Mouse (Mus musculus) left cerebral cortex, adult 2 months (tissue): ENCODE data around the gene Pafah1b1. TPM values are rescaled to one million over a fixed set of nuclear protein-coding genes. Genes with fewer than 3 reads are reported as not detected.

Experiments
- DNase-seq, 2 experiments: peaks; one replicate each; pipeline ENCODE4 v3.0.0; 2021 to 2022; ENCODE audit warnings: low spot score in 2 of 2, mixed read lengths in 1 of 2; ENCODE audit errors: extremely low spot score in 1 of 2
- H3K27ac ChIP-seq: fragments of 200-600 bp; 2 replicates; pipeline ENCODE4 v1.8.1; 2022
- H3K4me3 ChIP-seq: fragments of 200-600 bp; 2 replicates; pipeline ENCODE4 v1.8.1; 2022
- CTCF ChIP-seq: fragments of 200-600 bp; IDR thresholded peaks from 2 replicates; pipeline ENCODE4 v1.8.1; 2022; ENCODE audit warnings: antibody characterized with exemption, mild to moderate bottlenecking, moderate library complexity
- intact Hi-C: fragments of 180-260 bp; cut with DNase I; formaldehyde crosslinking; loops from one replicate; pipeline ENCODE4 v1.15.1; 2025
- total RNA-seq, 2 experiments: library from RNA; stranded (reverse); gene quantifications; 2 replicates each; pipeline ENCODE4 v1.2.3; 2021

Gene Pafah1b1
- total RNA-seq, 2 experiments from 2014 or later = 372 to 402 TPM

- intact Hi-C loops = no loop called here
- DNase-seq = no peak
- no peak overlapping the region for H3K4me3 ChIP-seq
- TF ChIP-seq CTCF = no peak
- no peak overlapping the region for H3K27ac ChIP-seq
Measured at GRCm38 (mm10) chr11:74715971-74716525, 8.4 kb downstream of the Pafah1b1 start.

DNA sequence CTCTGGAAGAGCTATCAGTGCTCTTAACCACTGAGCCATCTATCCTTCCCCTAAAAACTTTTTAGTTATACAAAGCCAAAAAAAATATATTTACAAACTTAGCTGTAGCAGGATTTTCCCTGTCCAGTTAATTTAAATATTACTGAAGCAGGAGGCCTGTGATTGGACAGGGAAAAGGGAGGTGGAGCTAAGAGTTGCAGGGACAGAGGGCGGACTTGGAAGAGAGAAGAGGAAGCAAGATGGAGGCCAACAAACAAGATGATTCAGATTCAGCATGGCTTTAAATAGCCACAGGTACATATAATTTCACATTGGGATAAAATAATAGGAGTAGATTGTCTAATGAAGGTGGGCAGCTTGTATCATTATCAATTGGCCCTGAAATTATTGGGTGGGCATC is 13.8 kb downstream of the Pafah1b1 start:
- no peak overlapping the region for H3K27ac ChIP-seq
- no peak for TF ChIP-seq CTCF
- intact Hi-C loops = no loop called here
- H3K4me3 ChIP-seq = no peak overlapping the region
- DNase-seq = no peak

GRCm38 (mm10) chr11:74708781-74709180 is 15.7 kb downstream of the Pafah1b1 start:
- no peak for DNase-seq
- no peak for TF ChIP-seq CTCF
- no peak overlapping the region for H3K4me3 ChIP-seq
- H3K27ac ChIP-seq = no peak overlapping the region
- intact Hi-C loops = no loop called here

DNA sequence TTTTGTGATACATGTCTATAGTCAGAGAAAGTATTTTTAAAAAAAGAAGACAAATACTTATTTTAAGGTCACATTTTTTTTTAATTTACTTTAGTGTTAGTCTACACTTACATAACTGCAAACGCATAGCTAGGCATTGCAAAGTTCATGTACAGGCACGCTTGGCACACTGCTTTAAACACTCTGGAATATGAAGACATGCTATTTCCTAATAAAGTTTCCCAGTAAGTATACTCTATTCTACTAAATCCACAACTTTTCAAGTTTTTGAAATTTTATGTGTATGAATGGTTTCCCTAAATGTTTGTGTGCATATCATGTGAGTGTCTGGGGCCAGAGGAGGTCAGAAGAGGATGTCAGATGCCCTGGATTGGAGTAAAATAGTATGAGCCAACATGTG is 20.4 kb downstream of the Pafah1b1 start:
- no peak overlapping the region for H3K4me3 ChIP-seq
- intact Hi-C loops = no loop called here
- no peak overlapping the region for H3K27ac ChIP-seq
- no peak for TF ChIP-seq CTCF
- no peak for DNase-seq

- no peak overlapping the region for H3K27ac ChIP-seq
- TF ChIP-seq CTCF = no peak
- no peak for DNase-seq
- intact Hi-C loops = no loop called here
- H3K4me3 ChIP-seq = no peak overlapping the region
Measured at GRCm38 (mm10) chr11:74699505-74699904, 25.0 kb downstream of the Pafah1b1 start.

GRCm38 (mm10) chr11:74692151-74692550 is 32.3 kb downstream of the Pafah1b1 start:
- no peak for DNase-seq
- no peak overlapping the region for H3K27ac ChIP-seq
- TF ChIP-seq CTCF = no peak
- no peak overlapping the region for H3K4me3 ChIP-seq
- intact Hi-C loops = no loop called here

DNA sequence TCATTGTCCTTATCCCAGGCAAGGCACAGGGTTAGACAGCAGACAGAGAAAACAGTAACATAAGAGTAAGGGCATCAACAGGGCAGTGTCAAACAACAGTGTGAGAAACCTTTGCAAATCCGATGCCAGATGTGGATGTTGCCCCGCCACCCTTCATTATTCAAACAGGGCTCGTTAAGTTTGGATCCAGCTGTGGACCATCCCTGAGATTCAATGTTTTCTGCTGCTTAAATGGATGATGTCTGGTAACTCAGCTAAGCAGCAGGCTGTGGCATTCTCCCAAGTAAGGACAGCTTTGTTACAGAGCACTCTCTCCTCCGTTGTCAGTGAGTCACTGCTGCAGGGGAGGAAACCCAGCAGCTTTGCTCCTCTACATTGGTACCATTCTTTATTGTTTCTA is 49.3 kb downstream of the Pafah1b1 start:
- no peak for TF ChIP-seq CTCF
- H3K27ac ChIP-seq = peak overlapping the region; percentile 64
- intact Hi-C loops = no loop called here
- H3K4me3 ChIP-seq = no peak overlapping the region
- DNase-seq = no peak

DNA sequence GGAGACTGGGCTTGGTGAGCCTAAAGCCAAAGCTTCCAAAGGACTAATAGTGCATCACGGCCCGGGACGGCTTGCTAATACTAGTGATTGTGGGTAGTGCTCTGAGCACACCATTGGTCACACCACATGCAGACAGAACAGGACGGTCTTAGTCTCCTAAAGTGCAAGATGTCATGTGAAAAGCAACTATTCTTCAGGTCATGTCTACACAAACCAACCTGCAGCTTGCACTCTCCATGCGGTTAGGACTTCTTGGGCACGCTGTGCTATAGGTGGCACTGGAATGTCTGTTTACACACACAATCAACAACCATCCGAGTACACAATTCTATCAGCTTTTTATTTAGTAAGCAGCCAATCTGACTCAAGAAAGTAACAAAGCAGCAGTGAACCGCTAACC is 49.8 kb downstream of the Pafah1b1 start:
- DNase-seq = peak in 1 of 2 experiments; percentile 9
- H3K27ac ChIP-seq = peak overlapping the region; percentile 64; the same call in 1 of the 2 replicates

GRCm38 (mm10) chr11:74673561-74673960 is 50.9 kb downstream of the Pafah1b1 start:
- DNase-seq = no peak
- intact Hi-C loops = no loop called here
- H3K4me3 ChIP-seq = no peak overlapping the region
- TF ChIP-seq CTCF = no peak
- H3K27ac ChIP-seq = no peak overlapping the region

More for the DNA sequence above, 49.8 kb downstream of the Pafah1b1 start:
- no peak overlapping the region for H3K4me3 ChIP-seq
- TF ChIP-seq CTCF = no peak
- intact Hi-C loops = no loop called here

DNA sequence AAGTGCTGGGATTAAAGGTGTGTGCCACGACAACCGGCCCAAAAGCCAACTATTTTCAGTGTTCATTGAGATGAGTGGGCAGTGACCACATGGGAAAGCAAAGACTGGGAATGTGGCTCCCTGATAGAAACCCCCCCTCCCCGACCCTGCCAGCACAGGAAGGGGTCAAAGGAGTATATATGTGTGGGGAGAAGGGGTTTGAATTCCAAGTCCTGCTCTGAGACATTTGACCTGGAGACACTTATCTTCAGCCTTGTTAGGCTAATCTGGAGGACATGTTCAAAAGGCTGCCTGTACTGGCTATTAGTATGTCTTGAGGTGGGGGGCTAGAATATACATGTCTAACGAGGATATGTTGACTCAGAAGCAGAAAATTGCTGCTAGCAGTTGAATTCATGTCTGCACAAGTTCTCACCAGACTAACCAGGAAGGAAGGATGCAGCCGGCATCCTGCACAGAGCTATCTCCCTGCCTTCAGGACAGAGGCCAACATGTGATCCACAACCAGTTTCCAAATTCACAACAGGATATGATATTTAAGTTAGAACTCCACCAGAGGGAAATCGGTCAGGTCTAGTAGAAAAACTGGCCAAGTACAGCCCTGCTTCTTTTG is 51.5 kb downstream of the Pafah1b1 start:
- intact Hi-C loops = no loop called here
- TF ChIP-seq CTCF = no peak
- H3K27ac ChIP-seq = no peak overlapping the region
- no peak overlapping the region for H3K4me3 ChIP-seq
- peak in 1 of 2 experiments; percentile 6 for DNase-seq

- intact Hi-C loops = no loop called here
Measured at GRCm38 (mm10) chr11:74671839-74672238, 52.6 kb downstream of the Pafah1b1 start.

GRCm38 (mm10) chr11:74671013-74671412 is 53.5 kb downstream of the Pafah1b1 start:
- no peak for TF ChIP-seq CTCF
- H3K4me3 ChIP-seq = no peak overlapping the region
- no peak overlapping the region for H3K27ac ChIP-seq
- DNase-seq = peak in 1 of 2 experiments; percentile 3
- intact Hi-C loops = no loop called here

More at GRCm38 (mm10) chr11:74671839-74672238, 52.6 kb downstream of the Pafah1b1 start:
- TF ChIP-seq CTCF = no peak
- no peak overlapping the region for H3K27ac ChIP-seq
- no peak overlapping the region for H3K4me3 ChIP-seq
- DNase-seq = no peak

DNA sequence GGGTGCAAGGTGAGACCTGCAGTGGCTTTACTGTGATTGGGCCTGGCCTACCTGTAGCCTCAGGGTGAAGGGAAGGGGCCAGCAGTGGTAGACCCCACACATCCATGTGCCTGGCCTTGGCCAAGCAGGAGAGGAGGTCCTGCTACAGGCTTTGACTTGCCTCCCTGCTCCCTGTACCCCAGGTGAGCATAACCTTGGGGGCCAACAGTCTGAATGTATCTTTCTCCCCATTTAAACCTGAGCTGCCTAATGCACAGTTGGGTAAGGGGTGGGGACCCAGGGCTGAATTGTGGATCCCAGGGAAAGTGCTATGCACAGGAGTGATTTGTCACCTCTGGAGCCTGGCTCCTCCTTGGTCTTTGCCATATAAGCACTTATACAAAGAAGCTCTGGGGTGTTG is 54.3 kb downstream of the Pafah1b1 start:
- intact Hi-C loops = no loop called here
- no peak overlapping the region for H3K4me3 ChIP-seq
- DNase-seq = peak in 1 of 2 experiments; percentile 10
- no peak for TF ChIP-seq CTCF
- no peak overlapping the region for H3K27ac ChIP-seq
